Mouse (Mus musculus) neural tube, embryonic 11.5 days (tissue): ENCODE data around the gene Cabp4. TPM values are rescaled to one million over a fixed set of nuclear protein-coding genes. Genes with fewer than 3 reads are reported as not detected.

Source experiments
- ATAC-seq: fragments of 200-750 bp; cut with Nextera tagmentation; 2 replicates; pipeline ENCODE4 v1.8.0; 2017; ENCODE audit warnings: moderate number of reproducible peaks, mild to moderate bottlenecking, moderate TSS enrichment, moderate library complexity; ENCODE audit not compliant: insufficient read depth, low FRiP score, low TSS enrichment
- DNase-seq: peaks from one replicate; pipeline ENCODE4 v3.0.0-alpha.2; 2015; ENCODE audit warnings: low spot score
- H3K27ac ChIP-seq: fragments of 300-500 bp; sonication (generic); 2 replicates; pipeline ENCODE4 v1.5.1; 2014; ENCODE audit warnings: low read depth, mild to moderate bottlenecking, low read length
- H3K27me3 ChIP-seq: fragments of 300-500 bp; sonication (generic); 2 replicates; pipeline ENCODE4 v1.6.1; 2014; ENCODE audit warnings: mild to moderate bottlenecking, low read length, mixed read lengths; ENCODE audit not compliant: control insufficient read depth, insufficient read depth
- H3K36me3 ChIP-seq: fragments of 300-500 bp; sonication (generic); 2 replicates; pipeline ENCODE4 v1.6.1; 2014; ENCODE audit warnings: mild to moderate bottlenecking, low read length, moderate library complexity, mixed read lengths; ENCODE audit not compliant: control insufficient read depth, insufficient read depth
- H3K4me1 ChIP-seq: fragments of 300-500 bp; sonication (generic); 2 replicates; pipeline ENCODE4 v1.6.1; 2014; ENCODE audit warnings: low read length, mixed read lengths; ENCODE audit not compliant: control insufficient read depth, insufficient read depth
- H3K4me2 ChIP-seq: fragments of 300-500 bp; sonication (generic); 2 replicates; pipeline ENCODE4 v1.6.1; 2014; ENCODE audit warnings: low read depth, mild to moderate bottlenecking, moderate library complexity
- H3K4me3 ChIP-seq: fragments of 300-500 bp; sonication (generic); 2 replicates; pipeline ENCODE4 v1.5.1; 2014; ENCODE audit warnings: low read depth, low read length
- H3K9ac ChIP-seq: fragments of 300-500 bp; sonication (generic); 2 replicates; pipeline ENCODE4 v1.6.1; 2014; ENCODE audit warnings: mild to moderate bottlenecking, low read length
- H3K9me3 ChIP-seq: fragments of 300-500 bp; sonication (generic); 2 replicates; pipeline ENCODE4 v1.6.1; 2016; ENCODE audit warnings: low read length; ENCODE audit not compliant: control insufficient read depth
- WGBS: fragments of 180-500 bp; shearing (Covaris S2); extraction: QIAGEN DNeasy Blood & Tissue Kit; methylation state at CpG from one replicate; pipeline ENCODE4 v1.1.7; 2014; 5-methylcytosine and 5-hydroxymethylcytosine counted together
- polyA plus RNA-seq: library from polyadenylated mRNA; unstranded; fragments of >200 nt; fragmentation: Nextera tagmentation; extraction: Ambion mirVana; gene quantifications from 2 replicates; pipeline ENCODE4 v1.2.1, GENCODE M21; 2014

Gene Cabp4
- polyA plus RNA-seq, 1 experiment from 2014 or later: not detected

DNA sequence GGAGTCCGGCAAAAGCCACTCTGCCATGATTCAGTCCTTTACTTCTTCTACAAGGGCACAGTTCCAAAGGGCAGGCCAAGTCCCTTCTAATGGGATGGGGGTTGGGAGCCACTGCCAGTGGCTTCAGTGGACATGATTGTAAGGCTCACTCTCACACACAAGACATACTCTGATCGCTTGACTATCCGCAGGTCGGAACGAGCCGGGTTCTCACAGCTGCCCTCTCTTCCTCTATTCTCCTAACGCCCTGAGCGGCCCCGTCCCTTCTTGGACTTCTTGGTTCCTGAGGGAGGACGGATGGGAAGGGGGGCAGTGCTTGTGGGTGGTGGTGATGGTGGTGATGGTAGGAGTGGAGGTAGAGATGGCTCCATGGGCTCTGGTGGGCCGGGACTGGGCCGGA is 12.9 kb upstream of the Cabp4 start:
- H3K9me3 ChIP-seq: no peaks in the 10 kb centered on the region
- 94% methylated on average over 12 of the region's 12 CpGs for WGBS
- no peaks in the 10 kb centered on the region for H3K27me3 ChIP-seq
- H3K4me2 ChIP-seq: no peak overlapping the region
- no peak overlapping the region for H3K4me3 ChIP-seq
- no peak overlapping the region for H3K27ac ChIP-seq
- ATAC-seq (no peak), DNase-seq (no peak)
- peaks cover 16% of the 10 kb centered on the region for H3K36me3 ChIP-seq
- no peak overlapping the region; the same call in 1 of the 2 replicates for H3K9ac ChIP-seq
- H3K4me1 ChIP-seq: no peaks in the 10 kb centered on the region

DNA sequence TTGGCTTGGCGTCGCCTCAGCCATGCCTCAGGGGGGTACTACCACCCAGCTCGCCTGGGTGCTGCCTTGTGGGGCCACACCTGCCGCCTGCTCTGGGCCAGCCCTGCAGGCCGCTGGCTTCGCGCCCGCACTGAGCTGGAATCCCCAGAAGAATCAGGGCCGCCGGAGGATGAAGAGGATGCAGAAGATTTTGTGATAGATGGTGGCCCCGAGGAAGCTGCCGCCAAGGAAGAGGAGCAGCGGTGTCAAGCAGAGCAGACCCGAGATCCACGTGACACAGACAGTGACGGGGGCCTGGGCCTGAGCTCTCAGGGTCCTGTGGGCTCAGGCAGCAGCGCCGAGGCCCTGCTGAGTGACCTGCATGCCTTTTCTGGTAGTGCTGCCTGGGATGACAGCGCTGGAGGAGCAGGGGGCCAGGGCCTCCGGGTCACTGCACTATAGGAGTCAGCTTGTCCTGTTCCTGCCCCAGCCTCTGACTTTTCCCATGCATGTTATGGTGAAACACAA is 12.3 kb upstream of the Cabp4 start:
- no peaks in the 10 kb centered on the region for H3K9me3 ChIP-seq
- H3K36me3 ChIP-seq: peaks cover 18% of the 10 kb centered on the region
- 0 out of 2 replicates have a peak overlapping the region, but pooled peaks have one; percentile 14 for H3K9ac ChIP-seq
- H3K4me3 ChIP-seq: no peak overlapping the region
- DNase-seq (no peak), ATAC-seq (no peak)
- no peak overlapping the region for H3K27ac ChIP-seq
- 79% methylated on average over 20 of the region's 20 CpGs for WGBS
- H3K4me2 ChIP-seq: no peak overlapping the region
- H3K4me1 ChIP-seq: no peaks in the 10 kb centered on the region
- no peaks in the 10 kb centered on the region for H3K27me3 ChIP-seq

DNA sequence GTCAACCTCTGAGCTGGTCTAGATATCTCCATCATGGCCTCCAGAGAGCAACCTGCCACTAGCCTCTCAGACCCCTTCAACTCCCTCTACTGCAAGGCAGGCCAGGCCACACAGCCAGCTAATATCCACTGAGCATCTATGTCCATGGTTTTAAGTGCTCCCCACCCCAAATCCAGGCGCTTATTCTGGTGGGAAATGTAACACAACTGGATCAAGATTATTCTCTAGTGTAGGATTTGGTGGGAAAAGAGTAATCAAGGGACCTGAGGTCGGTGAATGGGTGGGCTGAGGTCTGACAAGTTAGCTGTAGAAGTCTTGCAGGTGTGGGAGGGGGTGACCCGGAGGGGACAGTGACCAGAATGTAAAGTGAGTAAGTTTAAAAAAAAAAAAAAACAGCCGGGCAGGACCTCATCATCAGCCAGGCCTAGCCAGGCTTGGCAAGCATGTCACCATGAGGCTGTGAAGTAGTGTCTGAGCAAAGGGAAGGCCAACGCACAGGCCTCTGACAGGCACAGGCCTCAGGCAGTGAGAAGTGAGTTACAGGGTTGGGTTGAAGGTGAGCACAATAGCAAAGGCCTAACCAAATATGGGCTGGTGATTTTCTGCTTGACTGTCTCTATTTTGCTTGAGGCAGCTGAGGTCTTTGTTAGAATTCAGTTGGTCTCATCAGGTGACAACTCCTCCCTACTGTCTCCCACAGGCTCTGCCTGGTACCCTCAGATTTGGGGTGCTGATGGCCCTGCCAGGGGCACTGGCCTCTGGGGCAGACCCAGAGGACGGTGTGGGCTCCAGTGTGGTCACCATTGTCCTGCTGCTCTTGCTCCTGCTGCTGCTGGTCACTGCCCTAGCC is 11.6 kb upstream of the Cabp4 start:
- H3K4me3 ChIP-seq: no peak overlapping the region
- H3K27me3 ChIP-seq: no peaks in the 10 kb centered on the region
- WGBS: 75% methylated on average over 6 of the region's 6 CpGs
- ATAC-seq (no peak), DNase-seq (no peak)
- H3K4me1 ChIP-seq: no peaks in the 10 kb centered on the region
- no peak overlapping the region for H3K27ac ChIP-seq
- no peaks in the 10 kb centered on the region for H3K9me3 ChIP-seq
- peaks cover 19% of the 10 kb centered on the region for H3K36me3 ChIP-seq
- no peak overlapping the region for H3K4me2 ChIP-seq
- 0 out of 2 replicates have a peak overlapping the region, but pooled peaks have one; percentile 14 for H3K9ac ChIP-seq

DNA sequence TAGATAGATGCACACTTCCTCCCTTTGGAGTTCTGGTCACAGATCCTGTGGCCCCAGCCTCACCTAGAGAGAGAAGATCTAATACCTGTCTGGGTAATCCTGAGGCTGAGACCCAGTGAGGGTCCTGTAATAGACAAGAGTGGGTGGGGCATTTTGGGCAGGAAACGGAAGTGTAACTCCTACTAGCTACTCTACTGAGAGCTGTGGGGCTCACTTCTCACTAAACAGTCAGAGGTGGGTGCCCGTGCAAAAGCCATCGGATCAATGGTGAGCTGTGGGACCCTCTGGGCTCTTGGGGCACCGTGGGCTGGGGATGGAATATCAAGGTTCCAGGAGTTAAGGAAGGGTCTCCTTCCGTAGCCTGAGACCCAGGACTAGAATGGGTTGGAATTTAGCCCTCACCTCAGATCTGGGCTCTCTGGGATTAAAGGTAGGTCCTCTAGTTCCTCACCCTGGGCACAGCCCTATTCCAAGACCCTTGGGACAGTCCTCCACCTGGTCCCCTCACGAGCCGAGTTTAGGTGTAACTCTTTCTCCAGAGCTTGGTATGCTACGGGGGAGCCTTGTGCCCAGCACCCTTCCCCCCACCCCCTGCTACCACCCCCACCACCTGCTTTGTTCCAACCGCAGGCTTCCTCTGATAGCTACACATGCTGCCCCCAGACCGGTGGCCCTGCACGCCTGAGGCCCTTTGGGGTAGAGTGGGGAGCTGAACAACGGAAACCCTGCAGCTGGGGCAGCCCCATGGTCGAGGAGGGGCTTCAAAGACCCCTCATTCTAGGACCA is 10.8 kb upstream of the Cabp4 start:
- ATAC-seq (no peak), DNase-seq (no peak)
- peaks cover 19% of the 10 kb centered on the region for H3K36me3 ChIP-seq
- H3K4me2 ChIP-seq: no peak overlapping the region
- WGBS: 85% methylated on average over 13 of the region's 13 CpGs
- H3K9ac ChIP-seq: no peak overlapping the region
- no peak overlapping the region for H3K4me3 ChIP-seq
- H3K9me3 ChIP-seq: no peaks in the 10 kb centered on the region
- H3K27me3 ChIP-seq: no peaks in the 10 kb centered on the region
- H3K4me1 ChIP-seq: peaks cover under 1% of the 10 kb centered on the region; the same call in 1 of the 2 replicates
- no peak overlapping the region for H3K27ac ChIP-seq

DNA sequence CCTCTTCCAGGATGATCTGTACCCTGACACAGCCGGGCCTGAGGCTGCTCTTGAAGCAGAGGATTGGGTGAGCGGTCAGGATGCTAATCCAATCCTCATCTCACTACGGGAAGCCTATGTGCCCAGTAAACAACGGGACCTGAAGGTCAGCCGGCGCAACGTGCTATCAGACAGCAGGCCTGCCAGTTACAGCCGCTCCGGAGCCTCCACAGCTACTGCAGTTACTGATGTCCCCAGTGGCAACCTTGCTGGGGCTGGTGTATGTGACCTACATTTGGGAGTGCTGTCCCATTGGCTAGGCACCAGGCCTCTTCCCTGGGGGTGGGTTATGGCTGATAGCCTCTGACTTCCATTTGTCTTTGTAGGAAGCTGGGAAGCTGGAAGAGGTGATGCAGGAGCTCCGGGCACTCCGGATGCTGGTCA is 9.4 kb upstream of the Cabp4 start, which contains the start of gene Ptprcap:
Gene Ptprcap, plus strand, starts transcription at position 373 of the 423 bp plus-strand sequence.
- Histone ChIP-seq H3K4me3 (no peak within 1 kb of the TSS), H3K9ac (no peak within 1 kb of the TSS), H3K27ac (no peak within 1 kb of the TSS), H3K4me2 (no peak within 1 kb of the TSS), H3K36me3 (peaks cover 13% of the 10 kb centered on the region), H3K27me3 (no peaks in the 10 kb centered on the region), H3K4me1 (peaks cover 8% of the 10 kb centered on the region), H3K9me3 (no peaks in the 10 kb centered on the region)
- WGBS: 85% methylated on average over 11 of the region's 11 CpGs
- DNase-seq (no peak), ATAC-seq (no peak)

DNA sequence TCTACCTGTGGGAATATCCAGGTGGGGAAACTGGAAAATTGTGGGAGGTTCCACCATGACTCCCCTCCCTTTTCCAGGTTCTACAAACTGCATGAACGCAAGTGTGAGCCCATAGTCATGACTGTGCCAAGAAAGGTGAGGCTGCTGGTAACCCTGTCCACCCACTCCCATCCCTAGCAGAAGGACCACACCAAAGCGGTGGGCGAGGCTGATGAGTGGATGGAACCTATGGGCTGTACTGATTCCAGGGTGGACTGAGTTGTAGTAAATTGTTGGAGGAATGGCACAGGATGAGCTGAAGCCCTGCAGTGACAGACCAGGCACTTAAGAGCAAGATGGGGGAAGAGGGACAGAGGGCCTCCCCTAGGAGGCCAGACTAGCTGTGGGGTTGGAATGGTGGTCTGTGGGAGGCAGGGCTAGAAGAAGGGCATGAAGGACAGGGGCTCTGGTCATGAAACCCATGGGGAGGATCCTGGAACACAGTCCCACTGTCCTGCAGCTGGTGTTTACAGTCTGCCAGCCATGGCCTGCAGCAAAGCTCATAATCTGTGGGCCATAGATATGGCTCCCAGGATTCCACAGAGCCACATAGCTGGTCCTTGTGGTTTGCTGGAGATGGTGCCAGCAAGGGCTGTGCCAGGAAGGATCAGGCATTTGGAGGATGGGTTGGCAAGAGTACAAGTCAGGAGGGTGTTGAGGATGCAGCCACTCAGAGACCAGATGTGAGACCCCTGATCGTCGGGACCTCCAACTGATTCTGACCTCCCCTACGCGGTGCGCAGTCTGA is 8.8 kb upstream of the Cabp4 start:
- H3K4me2 ChIP-seq: no peak overlapping the region
- H3K27me3 ChIP-seq: no peaks in the 10 kb centered on the region
- H3K9ac ChIP-seq: no peak overlapping the region
- H3K4me1 ChIP-seq: peaks cover 8% of the 10 kb centered on the region
- DNase-seq (no peak), ATAC-seq (no peak)
- WGBS: 87% methylated on average over 8 of the region's 8 CpGs
- H3K9me3 ChIP-seq: no peaks in the 10 kb centered on the region
- H3K36me3 ChIP-seq: peaks cover 9% of the 10 kb centered on the region
- H3K27ac ChIP-seq: no peak overlapping the region
- H3K4me3 ChIP-seq: no peak overlapping the region

DNA sequence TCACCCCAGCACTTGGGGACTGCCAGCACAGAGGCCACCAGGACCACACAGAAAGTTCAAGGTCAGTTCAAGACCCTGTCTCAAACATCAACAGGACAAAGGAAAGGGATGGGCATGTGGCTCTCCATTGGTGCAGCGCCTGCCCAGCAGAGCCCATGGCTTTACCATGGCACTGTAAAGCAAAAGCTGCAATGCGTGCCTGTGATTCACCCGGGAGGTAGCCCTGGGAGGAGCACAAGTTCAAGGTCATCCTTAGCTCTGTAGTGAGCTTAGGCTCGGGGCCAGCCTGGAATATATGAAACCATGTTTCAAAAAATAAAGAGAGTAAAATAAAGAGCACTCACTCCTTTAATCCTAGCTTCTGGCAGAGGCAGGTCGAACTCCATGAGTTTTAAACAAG is 8.1 kb upstream of the Cabp4 start:
- no peak for ATAC-seq
- no peaks in the 10 kb centered on the region for H3K27me3 ChIP-seq
- no peak for DNase-seq
- no peaks in the 10 kb centered on the region for H3K9me3 ChIP-seq
- no peak overlapping the region for H3K9ac ChIP-seq
- WGBS: 89% methylated on average over 5 of the region's 5 CpGs
- H3K4me1 ChIP-seq: peaks cover 8% of the 10 kb centered on the region
- no peak overlapping the region for H3K4me3 ChIP-seq
- H3K4me2 ChIP-seq: no peak overlapping the region
- H3K36me3 ChIP-seq: peaks cover 4% of the 10 kb centered on the region
- H3K27ac ChIP-seq: no peak overlapping the region

DNA sequence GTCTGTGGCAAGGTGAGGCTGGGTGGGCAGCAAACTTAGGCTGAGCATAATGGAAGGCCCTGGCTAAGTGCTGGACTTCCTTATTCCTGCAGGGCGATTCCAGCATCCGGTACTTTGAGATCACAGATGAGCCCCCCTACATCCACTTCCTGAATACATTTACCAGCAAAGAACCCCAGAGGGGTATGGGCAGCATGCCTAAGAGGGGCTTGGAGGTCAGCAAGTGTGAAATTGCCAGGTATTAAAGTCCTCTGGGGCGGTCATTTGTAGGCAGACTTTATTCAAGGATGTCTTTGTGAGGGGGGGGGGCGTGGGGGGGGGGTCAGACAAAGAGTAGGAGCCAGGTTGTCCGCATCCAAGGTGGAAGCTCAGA is 7.6 kb upstream of the Cabp4 start:
- peaks cover 8% of the 10 kb centered on the region for H3K4me1 ChIP-seq
- DNase-seq (no peak), ATAC-seq (no peak)
- H3K27me3 ChIP-seq: no peaks in the 10 kb centered on the region
- no peak overlapping the region for H3K27ac ChIP-seq
- 96% methylated on average over 4 of the region's 5 CpGs for WGBS
- no peaks in the 10 kb centered on the region for H3K9me3 ChIP-seq
- peaks cover 3% of the 10 kb centered on the region; the same call in 1 of the 2 replicates for H3K36me3 ChIP-seq
- no peak overlapping the region for H3K9ac ChIP-seq
- H3K4me2 ChIP-seq: no peak overlapping the region
- no peak overlapping the region for H3K4me3 ChIP-seq
